Mouse (Mus musculus) embryonic facial prominence, embryonic 12.5 days (tissue): ENCODE results near the gene Hbb-bh2. TPM values are rescaled to one million over a fixed set of nuclear protein-coding genes. Genes with fewer than 3 reads are reported as not detected.
"Not testable (repeated sequence)": the region's sequence is repeated elsewhere in the genome, so short reads cannot be mapped to it uniquely, and the experiment has no call there.

Source experiments
- ATAC-seq: fragments of 200-750 bp; cut with Nextera tagmentation; 2 replicates; pipeline ENCODE4 v1.8.0; 2017; ENCODE audit not compliant: insufficient number of reproducible peaks, insufficient read depth, low FRiP score, low TSS enrichment
- H3K27ac ChIP-seq: fragments of 300-500 bp; sonication (generic); 2 replicates; pipeline ENCODE4 v1.5.1; 2016; ENCODE audit warnings: mild to moderate bottlenecking
- H3K27me3 ChIP-seq: fragments of 300-500 bp; sonication (generic); 2 replicates; pipeline ENCODE4 v1.6.1; 2016; ENCODE audit warnings: mild to moderate bottlenecking, moderate library complexity
- H3K36me3 ChIP-seq: fragments of 300-500 bp; sonication (generic); 2 replicates; pipeline ENCODE4 v1.6.1; 2016; ENCODE audit warnings: mild to moderate bottlenecking
- H3K4me1 ChIP-seq: fragments of 300-500 bp; sonication (generic); 2 replicates; pipeline ENCODE4 v1.6.1; 2016
- H3K4me2 ChIP-seq: fragments of 300-500 bp; sonication (generic); replicated peaks from 2 replicates; pipeline ENCODE4 v1.6.1; 2016; ENCODE audit warnings: mild to moderate bottlenecking, moderate library complexity
- H3K4me3 ChIP-seq: fragments of 300-500 bp; sonication (generic); 2 replicates; pipeline ENCODE4 v1.5.1; 2016; ENCODE audit warnings: mild to moderate bottlenecking
- H3K9ac ChIP-seq: fragments of 300-500 bp; sonication (generic); 2 replicates; pipeline ENCODE4 v1.6.1; 2016; ENCODE audit warnings: mild to moderate bottlenecking, moderate library complexity
- H3K9me3 ChIP-seq: fragments of 300-500 bp; sonication (generic); 2 replicates; pipeline ENCODE4 v1.6.1; 2016; ENCODE audit warnings: mild to moderate bottlenecking, moderate library complexity
- WGBS: fragments of 180-500 bp; shearing (Covaris S2); methylation state at CpG from one replicate; pipeline ENCODE4 v1.1.7; 2016; 5-methylcytosine and 5-hydroxymethylcytosine counted together
- polyA plus RNA-seq: library from polyadenylated mRNA; unstranded; fragments of >200 nt; fragmentation: Nextera tagmentation; extraction: Ambion mirVana; gene quantifications from 2 replicates; pipeline ENCODE4 v1.2.1, GENCODE M21; 2016

Gene Hbb-bh2
- polyA plus RNA-seq, 1 experiment from 2014 or later, result 0.32 TPM

- no peak for ATAC-seq
- no peaks in the 10 kb centered on the region for H3K4me1 ChIP-seq
- no peak overlapping the region for H3K9ac ChIP-seq
- no peak overlapping the region for H3K27ac ChIP-seq
- no peaks in the 10 kb centered on the region for H3K27me3 ChIP-seq
- WGBS, result 52% methylated on average over 2 of the region's 2 CpGs
- H3K36me3 ChIP-seq, result no peaks in the 10 kb centered on the region
- H3K4me3 ChIP-seq, result no peak overlapping the region
- no peaks in the 10 kb centered on the region for H3K9me3 ChIP-seq
- H3K4me2 ChIP-seq, result no peak overlapping the region
Measured at GRCm38 (mm10) chr7:103844525-103845325, 4.4 kb upstream of the Hbb-bh2 start.

GRCm38 (mm10) chr7:103843034-103843433, 2.7 kb upstream of the Hbb-bh2 start, which contains the start of gene Hbb-bh1:
Gene Hbb-bh1 (minus strand): TSS chr7:103843164.
- Histone ChIP-seq H3K9ac (no peak within 1 kb of the TSS), H3K27me3 (no peaks in the 10 kb centered on the region), H3K27ac (no peak within 1 kb of the TSS), H3K36me3 (no peaks in the 10 kb centered on the region), H3K4me1 (no peaks in the 10 kb centered on the region), H3K4me3 (no peak within 1 kb of the TSS), H3K9me3 (no peaks in the 10 kb centered on the region), H3K4me2 (no peak within 1 kb of the TSS)
- no peak for ATAC-seq
- 69% methylated on average over 2 of the region's 2 CpGs for WGBS

DNA sequence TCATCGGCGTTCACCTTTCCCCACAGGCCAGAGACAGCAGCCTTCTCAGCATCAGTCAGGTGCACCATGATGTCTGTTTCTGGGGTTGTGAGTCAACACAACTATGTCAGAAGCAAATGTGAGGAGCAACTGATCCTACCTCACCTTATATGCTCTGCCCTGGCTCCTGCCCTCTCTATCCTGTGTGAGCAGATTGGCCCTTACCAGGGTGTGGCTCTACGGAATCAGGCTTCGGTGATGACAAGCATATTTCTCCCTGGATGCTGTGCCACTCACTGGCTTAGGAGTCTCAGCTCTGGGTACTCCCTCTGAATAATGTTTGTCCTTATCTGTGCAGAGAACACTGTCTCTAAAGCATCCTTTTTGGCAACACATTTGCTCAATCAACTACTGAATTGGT, 12.5 kb downstream of the Hbb-bh2 start, which contains the start of gene Hbb-bs:
TSS of gene Hbb-bs (minus strand) at position 289 of the 400 bp plus-strand sequence.
- Histone ChIP-seq H3K9me3 (no peaks in the 10 kb centered on the region), H3K9ac (no peak within 1 kb of the TSS), H3K27ac (no peak within 1 kb of the TSS), H3K4me2 (no peak within 1 kb of the TSS), H3K4me3 (no peak within 1 kb of the TSS), H3K4me1 (no peaks in the 10 kb centered on the region), H3K27me3 (no peaks in the 10 kb centered on the region), H3K36me3 (no peaks in the 10 kb centered on the region)
- WGBS, result 87% methylated on average over 4 of the region's 4 CpGs
- no peak for ATAC-seq

DNA sequence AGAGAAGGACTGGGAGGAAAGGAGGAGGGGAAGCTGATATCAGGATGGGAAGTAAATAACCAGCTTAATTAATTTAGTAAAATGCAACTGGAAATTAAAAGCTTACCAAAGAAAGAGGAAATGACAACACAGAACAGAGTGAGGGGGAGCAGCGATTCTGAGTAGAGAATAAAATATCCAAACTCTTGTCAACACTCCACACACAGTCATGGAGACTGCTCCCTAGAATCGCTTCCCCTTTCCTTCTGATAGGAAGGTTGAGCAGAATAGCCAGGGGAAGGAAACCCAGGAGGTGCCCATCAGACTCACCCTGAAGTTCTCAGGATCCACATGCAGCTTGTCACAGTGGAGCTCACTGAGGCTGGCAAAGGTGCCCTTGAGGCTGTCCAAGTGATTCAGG, 13.2 kb downstream of the Hbb-bh2 start:
- not testable (repeated sequence) for H3K4me1 ChIP-seq, H3K36me3 ChIP-seq, H3K4me2 ChIP-seq, ATAC-seq, H3K9me3 ChIP-seq, H3K27ac ChIP-seq, H3K9ac ChIP-seq, H3K4me3 ChIP-seq, H3K27me3 ChIP-seq
- no CpG with 5 or more reads among the region's 2 CpGs for WGBS

DNA sequence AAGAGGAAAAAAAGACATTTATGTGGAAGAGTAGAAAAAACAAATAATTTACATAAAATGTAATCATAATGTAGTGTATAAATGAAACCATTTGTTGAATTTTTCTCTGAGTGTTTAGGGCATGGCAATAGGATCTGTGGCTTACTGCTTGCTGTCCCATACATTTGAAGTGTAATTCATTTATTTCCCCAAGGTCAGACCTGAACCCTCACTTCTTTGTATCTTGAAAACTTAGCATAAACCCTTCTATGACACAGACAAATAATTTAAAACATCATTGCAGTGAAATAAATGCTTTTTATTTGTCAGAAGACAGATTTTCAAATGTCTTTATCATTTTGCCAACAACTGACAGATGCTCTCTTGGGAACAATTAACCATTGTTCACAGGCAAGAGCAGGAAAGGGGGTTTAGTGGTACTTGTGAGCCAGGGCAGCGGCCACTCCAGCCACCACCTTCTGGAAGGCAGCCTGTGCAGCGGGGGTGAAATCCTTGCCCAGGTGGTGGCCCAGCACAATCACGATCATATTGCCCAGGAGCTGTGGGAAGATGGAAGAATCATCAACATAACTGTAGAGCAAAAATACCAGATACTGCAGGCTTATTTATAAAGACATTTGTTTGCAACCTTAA, 13.9 kb downstream of the Hbb-bh2 start:
- no peaks in the 10 kb centered on the region for H3K36me3 ChIP-seq
- H3K9me3 ChIP-seq, result no peaks in the 10 kb centered on the region
- ATAC-seq, result no peak
- H3K27ac ChIP-seq, result no peak overlapping the region
- H3K27me3 ChIP-seq, result no peaks in the 10 kb centered on the region
- H3K4me1 ChIP-seq, result no peaks in the 10 kb centered on the region
- H3K4me3 ChIP-seq, result no peak overlapping the region
- H3K9ac ChIP-seq, result no peak overlapping the region
- 52% methylated on average over 3 of the region's 3 CpGs for WGBS
- H3K4me2 ChIP-seq, result no peak overlapping the region

DNA sequence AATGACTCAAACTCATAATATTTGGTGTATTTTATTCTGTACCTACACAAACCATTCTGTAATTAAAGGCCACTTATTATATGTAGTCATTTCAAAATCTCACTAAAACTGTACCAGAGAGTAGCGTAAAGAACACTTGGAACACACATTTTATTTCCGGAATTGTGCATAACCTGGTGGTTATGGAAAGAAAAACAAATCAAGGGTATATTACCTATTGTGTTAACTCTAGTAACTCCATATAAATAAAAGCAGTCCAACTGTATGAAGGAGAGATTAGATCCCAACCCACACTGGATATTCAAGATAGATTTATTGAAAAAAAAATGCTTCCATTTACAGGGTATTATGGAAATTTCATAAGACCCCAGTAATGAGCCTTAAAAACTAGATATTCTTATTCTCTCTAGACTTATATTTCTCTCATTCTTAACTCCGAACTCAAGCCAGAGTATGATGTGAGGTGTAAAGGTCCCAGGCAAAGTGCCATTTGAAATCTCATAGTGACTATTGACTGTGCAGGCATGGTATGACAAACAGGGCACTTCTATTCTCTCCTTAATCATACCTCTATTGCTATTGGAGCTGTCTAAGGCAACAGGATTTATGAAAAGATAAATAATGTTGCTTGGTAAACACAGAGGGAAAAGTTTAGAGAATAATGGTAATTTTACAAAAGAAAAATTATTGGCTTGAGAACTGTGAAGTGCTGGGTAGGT, 14.6 kb downstream of the Hbb-bh2 start:
- no peak overlapping the region for H3K27ac ChIP-seq
- WGBS, result 88% methylated on average over 3 of the region's 3 CpGs
- no peak for ATAC-seq

DNA sequence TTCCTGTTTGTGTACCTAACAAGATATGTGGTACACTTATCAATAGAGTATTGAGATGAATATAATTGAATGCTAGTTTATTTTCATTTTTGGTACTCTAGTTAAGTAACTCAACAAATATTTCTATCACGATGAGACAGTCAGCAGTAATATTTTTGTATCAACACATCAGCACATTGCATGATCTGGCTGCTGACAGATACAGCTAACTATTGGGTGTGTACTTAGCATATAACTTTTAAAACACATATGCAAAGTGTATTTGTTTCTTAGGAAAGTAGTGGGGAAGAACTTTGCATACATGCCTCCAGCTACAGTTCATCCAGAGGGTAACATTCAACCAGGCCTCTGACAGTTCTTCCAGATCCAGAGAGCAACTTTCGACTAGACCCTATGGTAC, 15.7 kb downstream of the Hbb-bh2 start:
- H3K36me3 ChIP-seq, result no peaks in the 10 kb centered on the region
- H3K4me3 ChIP-seq, result no peak overlapping the region
- WGBS, result 82% methylated on average over 2 of the region's 2 CpGs
- no peak overlapping the region for H3K27ac ChIP-seq
- H3K4me2 ChIP-seq, result no peak overlapping the region
- H3K27me3 ChIP-seq, result no peaks in the 10 kb centered on the region
- H3K9ac ChIP-seq, result no peak overlapping the region
- ATAC-seq, result no peak
- no peaks in the 10 kb centered on the region for H3K4me1 ChIP-seq
- H3K9me3 ChIP-seq, result no peaks in the 10 kb centered on the region

More for the DNA sequence above, 14.6 kb downstream of the Hbb-bh2 start:
- no peak overlapping the region for H3K4me2 ChIP-seq
- no peaks in the 10 kb centered on the region for H3K4me1 ChIP-seq
- H3K27me3 ChIP-seq, result no peaks in the 10 kb centered on the region
- H3K36me3 ChIP-seq, result no peaks in the 10 kb centered on the region
- no peak overlapping the region for H3K4me3 ChIP-seq
- H3K9me3 ChIP-seq, result no peaks in the 10 kb centered on the region
- H3K9ac ChIP-seq, result no peak overlapping the region

DNA sequence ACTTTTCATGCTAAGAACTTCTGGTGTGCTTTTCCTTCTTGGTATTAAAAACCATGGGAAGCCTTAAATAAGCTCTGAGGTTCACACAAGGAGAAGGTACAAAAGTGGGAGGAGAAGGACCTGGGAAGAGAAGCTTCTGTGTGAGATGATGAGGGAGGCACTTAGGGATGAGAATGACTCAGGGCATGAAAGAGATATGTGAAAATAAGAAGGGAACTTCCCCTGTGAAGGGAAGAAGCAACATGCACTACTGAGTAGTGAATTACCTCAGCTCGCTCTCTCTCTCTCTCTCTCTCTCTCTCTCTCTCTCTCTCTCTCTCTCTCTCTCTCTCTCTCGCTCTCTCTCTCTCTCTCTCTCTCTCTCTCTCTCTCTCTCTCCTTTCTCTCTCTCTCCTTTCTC, 25.2 kb downstream of the Hbb-bh2 start:
- ATAC-seq, H3K36me3 ChIP-seq, H3K9me3 ChIP-seq, H3K27ac ChIP-seq, H3K4me1 ChIP-seq, H3K27me3 ChIP-seq, H3K4me2 ChIP-seq, H3K9ac ChIP-seq, H3K4me3 ChIP-seq: not testable (repeated sequence)
- WGBS, result 71% methylated on average over 1 of the region's 2 CpGs

GRCm38 (mm10) chr7:103813766-103814165, 26.6 kb downstream of the Hbb-bh2 start, which contains the start of gene Hbb-bt:
Gene Hbb-bt (minus strand): TSS chr7:103813996.
- H3K9me3 ChIP-seq, result no peaks in the 10 kb centered on the region
- H3K36me3 ChIP-seq, result no peaks in the 10 kb centered on the region
- no peaks in the 10 kb centered on the region for H3K4me1 ChIP-seq
- WGBS, result 84% methylated on average over 3 of the region's 3 CpGs
- no peaks in the 10 kb centered on the region for H3K27me3 ChIP-seq
- ATAC-seq, result no peak
- H3K9ac ChIP-seq, result no peak within 1 kb of the TSS
- no peak within 1 kb of the TSS for H3K4me2 ChIP-seq
- H3K27ac ChIP-seq, result no peak within 1 kb of the TSS
- H3K4me3 ChIP-seq, result no peak within 1 kb of the TSS

- H3K27me3 ChIP-seq, H3K4me1 ChIP-seq, H3K36me3 ChIP-seq, H3K4me2 ChIP-seq, ATAC-seq, H3K27ac ChIP-seq, H3K4me3 ChIP-seq, H3K9me3 ChIP-seq, H3K9ac ChIP-seq: not testable (repeated sequence)
- WGBS, result no CpG with 5 or more reads among the region's 3 CpGs
Measured at GRCm38 (mm10) chr7:103813152-103813551, 27.2 kb downstream of the Hbb-bh2 start.

- Histone ChIP-seq H3K27me3 (no peaks in the 10 kb centered on the region), H3K4me1 (no peaks in the 10 kb centered on the region), H3K4me2 (no peak overlapping the region), H3K9ac (no peak overlapping the region), H3K36me3 (no peaks in the 10 kb centered on the region), H3K9me3 (no peaks in the 10 kb centered on the region), H3K4me3 (no peak overlapping the region), H3K27ac (no peak overlapping the region)
- ATAC-seq, result no peak
- 72% methylated on average over 1 of the region's 1 CpGs for WGBS
Measured at GRCm38 (mm10) chr7:103812174-103812573, 28.1 kb downstream of the Hbb-bh2 start.
